Mouse (Mus musculus) yolk sac, embryonic 10.5 days (tissue): ENCODE measurements around the gene Hipk3.

Experiments
- DNase-seq: peaks from one replicate; pipeline ENCODE4 v3.0.0-alpha.2; 2017; ENCODE audit warnings: low spot score

The Hipk3 gene

GRCm38 (mm10) chr2:104471161-104471560 lies 23.1 kb downstream of the Hipk3 start:
- no peak for DNase-seq

DNA sequence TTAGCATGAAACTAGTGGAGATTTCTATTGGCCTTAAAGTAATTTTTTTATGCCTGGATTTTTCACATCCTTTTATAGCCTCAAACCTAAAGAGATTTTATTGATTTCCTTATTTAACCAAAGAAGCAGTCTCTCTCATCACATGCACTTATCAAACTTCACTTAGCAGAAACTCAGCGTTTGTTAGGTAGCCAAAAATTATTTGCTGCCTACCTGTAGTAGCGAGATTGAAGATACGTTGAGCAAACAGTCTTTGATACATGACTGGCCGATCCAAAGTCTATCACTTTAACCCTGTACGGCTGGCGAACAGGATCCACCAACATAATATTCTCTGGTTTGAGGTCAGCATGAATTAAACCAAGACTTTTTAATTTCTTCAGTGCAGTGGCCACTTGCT lies 23.7 kb downstream of the Hipk3 start:
- no peak for DNase-seq

DNA sequence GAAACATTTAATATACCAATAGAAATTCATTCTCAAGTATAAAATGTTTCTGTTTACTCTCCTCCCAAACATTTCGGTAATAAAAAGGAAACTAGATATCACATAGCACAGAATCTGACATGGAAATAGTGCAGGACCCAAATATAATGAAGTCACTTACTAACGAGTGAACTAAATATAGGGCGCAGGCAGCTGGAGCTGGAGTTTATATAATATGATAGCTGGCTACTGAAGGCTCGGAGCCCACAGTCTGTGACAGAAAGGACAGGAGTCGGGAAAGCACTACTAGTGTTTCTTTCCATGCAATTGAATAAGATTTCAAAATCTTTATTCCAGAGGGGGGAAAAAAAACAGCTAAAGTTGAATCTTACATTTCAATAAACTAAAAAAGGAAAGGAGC lies 25.8 kb downstream of the Hipk3 start:
- DNase-seq: no peak

GRCm38 (mm10) chr2:104466908-104467616 lies 27.2 kb downstream of the Hipk3 start:
- DNase-seq: no peak

GRCm38 (mm10) chr2:104465639-104466430 lies 28.4 kb downstream of the Hipk3 start:
- no peak for DNase-seq

DNA sequence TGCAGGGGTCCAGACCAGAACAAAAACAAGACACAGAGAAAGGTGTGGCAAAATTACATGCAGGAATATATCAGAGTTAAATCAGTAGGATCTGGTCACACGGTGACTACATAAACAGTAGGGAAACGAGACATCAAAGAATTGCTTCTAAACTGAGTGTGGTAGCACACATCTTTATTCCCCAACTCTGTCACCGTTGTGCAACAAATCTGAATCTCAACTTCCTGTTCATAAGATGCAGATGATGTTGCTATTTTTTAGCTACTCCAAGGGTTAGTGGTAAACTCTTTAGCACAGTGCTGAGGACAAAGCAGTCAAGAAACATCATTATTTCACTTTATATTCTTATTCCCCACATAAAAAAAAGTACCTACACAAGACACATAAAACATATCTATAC lies 34.2 kb downstream of the Hipk3 start:
- DNase-seq: no peak

DNA sequence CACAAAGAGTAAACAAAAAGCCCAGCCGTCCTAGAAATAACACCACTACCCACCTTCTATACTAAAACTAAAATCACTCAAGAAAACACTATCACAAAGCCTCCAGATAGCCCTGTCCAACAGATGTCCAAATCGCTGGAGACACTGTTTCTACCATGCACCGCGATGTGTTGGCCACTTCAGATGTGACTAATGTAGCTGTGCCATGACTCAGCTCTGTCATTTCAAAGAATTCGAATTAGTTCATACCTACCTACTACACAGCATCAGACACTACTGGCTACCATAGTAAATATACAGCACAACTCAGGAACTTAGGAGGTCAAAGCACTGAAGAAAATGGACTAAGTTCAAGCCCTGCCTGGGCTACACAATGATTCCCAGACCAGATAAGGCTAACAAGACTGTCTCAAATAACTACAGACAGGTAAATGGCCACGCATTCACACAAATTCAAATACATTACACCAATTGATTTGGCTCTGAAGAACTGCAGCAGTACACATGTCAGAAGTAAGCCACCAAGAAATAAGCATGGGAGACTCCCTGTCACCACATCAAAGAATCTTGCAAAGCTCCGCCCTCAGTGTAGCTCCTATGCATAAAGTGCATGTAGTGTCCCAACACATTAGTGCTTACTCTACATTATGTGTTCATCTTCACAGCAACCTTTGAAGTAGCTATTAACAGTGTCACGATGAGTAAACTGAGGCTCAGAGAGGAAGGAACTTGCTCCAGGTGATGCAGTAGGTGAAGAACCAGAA lies 35.5 kb downstream of the Hipk3 start:
- DNase-seq: no peak

DNA sequence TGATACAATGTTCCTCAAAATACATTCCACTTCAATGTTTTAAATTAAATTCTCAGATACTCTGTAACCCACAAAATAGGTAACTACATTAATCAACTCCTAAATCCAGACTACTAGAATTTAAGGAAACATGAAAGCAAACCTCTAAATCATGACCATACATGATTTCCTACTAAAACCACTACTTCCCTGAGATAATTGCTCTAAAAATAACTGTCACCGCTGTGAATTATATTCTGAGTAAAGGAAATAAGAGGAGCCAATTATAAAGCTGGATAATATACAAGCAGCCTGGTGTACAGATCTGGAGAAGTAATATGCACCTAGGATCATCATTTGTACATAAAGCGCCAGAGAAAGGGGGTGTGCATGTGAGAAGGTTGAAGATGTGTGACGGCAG lies 37.1 kb downstream of the Hipk3 start:
- no peak for DNase-seq

- DNase-seq: peak; percentile 13
These were observed 43.6 kb downstream of the Hipk3 start for GRCm38 (mm10) chr2:104450685-104451084.

GRCm38 (mm10) chr2:104449191-104449590 lies 45.1 kb downstream of the Hipk3 start:
- no peak for DNase-seq

DNA sequence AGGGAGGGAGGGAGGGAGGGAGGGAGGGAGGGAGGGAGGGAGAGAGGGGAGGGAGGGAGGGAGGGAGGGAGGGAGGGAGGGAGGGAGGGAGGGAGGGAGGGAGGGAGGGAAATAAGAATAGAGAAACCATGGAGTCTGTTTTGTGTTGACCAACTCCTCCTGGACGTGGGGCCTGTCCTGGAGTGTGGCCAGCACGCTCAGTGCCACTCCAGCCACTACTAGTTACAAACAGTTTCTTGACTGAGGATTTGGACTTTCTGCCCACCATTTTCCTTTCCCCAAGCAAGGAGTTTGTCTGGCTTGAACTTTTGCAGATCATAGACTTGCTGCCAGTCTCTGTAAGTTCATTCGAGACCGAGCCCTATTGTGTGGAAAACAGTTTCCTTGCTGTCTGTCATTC lies 46.0 kb downstream of the Hipk3 start:
- DNase-seq: no peak

- DNase-seq: no peak
These were observed 48.2 kb downstream of the Hipk3 start for GRCm38 (mm10) chr2:104446016-104446415.

GRCm38 (mm10) chr2:104444776-104445175 lies 49.5 kb downstream of the Hipk3 start:
- DNase-seq: peak; percentile 45

- DNase-seq: no peak
These were observed 51.9 kb downstream of the Hipk3 start for GRCm38 (mm10) chr2:104442341-104442740.

- no peak for DNase-seq
These were observed 58.0 kb downstream of the Hipk3 start for GRCm38 (mm10) chr2:104436226-104436625.

GRCm38 (mm10) chr2:104431067-104431466 lies 63.2 kb downstream of the Hipk3 start:
- no peak for DNase-seq

DNA sequence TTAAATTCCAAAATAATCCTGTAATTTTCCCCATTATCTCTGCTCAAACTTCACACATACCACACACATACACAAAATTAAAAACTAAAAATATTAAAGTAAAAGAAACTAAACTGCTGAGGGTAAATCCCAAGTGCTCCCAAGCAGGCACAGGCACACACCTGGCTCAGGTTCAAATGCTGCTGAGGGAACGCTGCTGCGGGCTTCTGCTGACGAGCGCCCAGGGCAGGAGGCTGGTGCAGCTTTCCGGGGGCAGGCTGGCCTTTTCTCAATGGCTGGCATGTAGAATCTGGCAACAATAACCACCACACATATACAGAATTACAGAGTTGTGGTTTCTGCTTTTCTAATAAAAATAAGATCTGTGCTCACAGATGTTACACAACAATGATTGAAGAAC lies 63.7 kb downstream of the Hipk3 start:
- DNase-seq: no peak

DNA sequence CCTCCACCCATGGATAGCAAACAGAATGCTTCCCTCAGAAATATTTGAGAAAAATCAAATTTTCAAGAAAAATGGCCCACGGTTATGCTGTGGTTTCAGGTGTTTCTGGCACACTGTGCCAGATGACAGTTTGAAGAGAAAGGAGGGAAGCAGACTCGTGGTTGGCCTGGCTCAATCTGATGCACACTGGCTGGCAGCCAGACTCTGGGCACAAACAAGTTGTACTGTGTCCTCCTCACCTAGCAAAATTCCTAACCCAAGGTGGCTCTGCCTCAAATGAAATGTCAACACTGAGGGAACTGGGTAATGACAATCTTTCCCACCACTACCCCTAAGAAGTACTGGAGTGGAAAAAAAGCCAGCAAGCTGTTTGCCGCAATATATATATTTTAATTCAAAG lies 68.1 kb downstream of the Hipk3 start:
- DNase-seq: no peak

DNA sequence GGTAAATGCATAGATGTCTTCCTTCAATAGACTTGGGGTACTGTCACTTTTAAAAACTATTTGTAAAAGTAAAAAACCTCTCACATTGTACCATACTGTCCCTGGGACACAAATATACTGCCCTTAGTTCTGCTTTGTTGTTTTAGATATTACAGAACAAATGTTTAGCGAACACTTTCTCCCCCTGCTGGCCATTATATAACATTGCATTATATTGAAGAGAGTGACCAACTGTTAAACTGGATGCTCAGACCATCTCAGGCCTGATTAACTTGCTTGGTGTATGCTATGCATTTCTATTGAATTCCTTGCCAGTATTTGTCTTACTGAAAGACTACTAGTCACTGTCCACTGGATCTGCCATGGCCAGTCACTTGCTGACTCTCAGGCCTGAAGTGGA lies 72.0 kb downstream of the Hipk3 start:
- no peak for DNase-seq

DNA sequence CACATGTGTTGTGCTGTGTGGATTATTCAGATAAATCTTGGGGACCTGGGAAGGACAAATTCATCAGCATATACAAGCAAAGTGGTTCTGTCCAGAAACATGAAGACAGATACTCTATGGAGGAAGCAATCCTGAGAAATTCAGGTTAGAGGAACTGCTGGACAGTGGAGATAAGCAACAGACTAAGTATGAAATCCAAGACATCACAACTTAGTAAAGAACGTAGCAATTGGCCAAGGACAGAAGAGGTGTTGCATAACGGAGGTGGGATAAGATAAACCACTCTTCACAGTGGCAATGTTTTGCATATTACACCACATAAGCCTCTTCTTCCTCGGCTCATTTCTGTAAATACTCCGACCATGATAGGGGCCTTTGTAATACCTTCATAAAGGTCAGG lies 73.4 kb downstream of the Hipk3 start:
- no peak for DNase-seq

DNA sequence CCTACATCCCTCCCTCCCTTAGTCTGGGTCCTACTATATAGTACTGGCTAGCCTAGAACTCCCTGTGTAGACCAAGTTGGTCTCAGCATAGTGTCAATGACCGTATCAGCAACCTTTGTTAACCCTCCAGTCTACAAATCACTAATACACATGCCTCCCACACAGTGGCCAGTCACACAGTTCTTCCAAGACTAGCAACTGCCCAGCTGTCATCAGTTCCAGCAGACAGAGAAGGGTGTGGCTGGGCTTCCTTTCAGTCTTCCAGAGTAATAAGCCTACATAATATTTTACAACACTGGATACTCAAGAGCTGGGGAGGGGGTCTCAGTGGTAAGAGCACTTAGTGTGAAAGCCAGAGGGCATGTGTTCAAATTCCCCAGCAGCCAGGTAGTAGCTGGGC lies 74.2 kb downstream of the Hipk3 start:
- no peak for DNase-seq

GRCm38 (mm10) chr2:104419411-104419810 lies 74.8 kb downstream of the Hipk3 start:
- DNase-seq: no peak

DNA sequence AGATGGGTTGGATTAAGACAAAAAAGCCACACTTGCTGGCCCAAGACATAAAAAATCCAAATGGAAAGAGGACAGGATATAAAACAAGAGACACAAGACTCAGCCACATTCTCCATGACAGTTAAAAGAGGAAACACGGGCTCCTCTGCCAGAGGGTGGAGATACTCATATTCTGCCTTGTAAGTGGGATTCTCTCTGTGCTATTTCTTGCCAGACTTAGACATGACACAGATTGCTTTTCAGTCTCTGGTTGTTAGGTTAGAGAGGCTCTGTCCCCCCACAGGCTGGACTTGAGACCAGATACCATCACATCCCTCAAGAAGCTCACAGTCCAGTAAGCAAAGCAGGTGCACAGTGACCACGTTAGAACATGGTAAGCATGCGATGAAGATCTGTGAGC lies 81.2 kb downstream of the Hipk3 start:
- DNase-seq: no peak
